Mouse (Mus musculus): ENCODE data around the gene Serpina3a.

DNA sequence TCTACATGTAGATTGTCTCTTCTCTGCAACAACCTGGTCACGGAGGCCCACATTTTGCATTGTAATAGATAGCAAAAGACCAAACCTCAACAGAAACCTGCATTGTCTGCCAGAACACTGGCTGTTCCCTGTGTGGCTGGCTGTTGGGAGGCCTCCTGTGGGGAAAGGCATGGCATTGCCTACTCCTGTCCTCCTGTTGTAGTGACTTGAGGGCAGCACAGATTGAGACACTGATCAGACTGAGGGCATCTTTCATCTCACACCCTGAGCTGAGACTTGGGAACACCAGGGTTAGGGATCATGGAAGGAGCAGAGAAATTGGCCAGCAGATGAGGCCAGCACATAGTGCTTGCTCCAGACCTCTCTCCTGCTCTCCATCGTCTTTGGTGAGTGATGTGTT is 25.7 kb downstream of the Serpina3a start:
- TF ChIP-seq CTCF (IDR thresholded peaks at IDR 0.05; ENCODE audit: borderline replicate concordance, control insufficient read depth, extremely low read depth, insufficient read depth, low read length, poor library complexity): no peak
- TF ChIP-seq POLR2A (IDR thresholded peaks at IDR 0.05; ENCODE audit: control insufficient read depth, extremely low read depth, insufficient read depth, low read length, poor library complexity): no peak
